Mouse (Mus musculus) kidney, adult 8-10 months (tissue): Measurements from ENCODE around the gene Gm17949.
A peak's percentile ranks its signal among the peaks of the same experiment; 100 is the strongest.
"Not testable (repeated sequence)": the region's sequence is repeated elsewhere in the genome, so short reads cannot be mapped to it uniquely, and the experiment has no call there.

ENCODE experiments used
- DNase-seq, 2 experiments: peaks; one replicate each; pipeline ENCODE4 v3.0.0; 2022

The Gm17949 gene

DNA sequence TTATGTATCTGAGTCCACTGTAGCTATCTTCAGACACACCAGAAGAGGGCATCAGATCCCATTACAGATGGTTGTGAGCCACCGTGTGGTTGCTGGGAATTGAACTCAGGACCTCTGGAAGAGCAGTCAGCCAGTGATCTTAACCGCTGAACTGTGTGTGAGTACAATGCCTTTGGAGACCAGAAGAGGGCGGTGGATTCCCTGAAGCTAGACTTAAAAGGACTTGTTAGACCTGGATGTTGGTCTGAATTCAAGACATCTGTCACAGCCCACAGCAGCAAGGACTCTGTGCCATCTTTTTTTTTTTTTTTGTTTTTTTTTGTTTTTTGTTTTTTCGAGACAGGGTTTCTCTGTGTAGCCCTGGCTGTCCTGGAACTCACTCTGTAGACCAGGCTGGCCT lies 40.4 kb downstream of the Gm17949 start:
- DNase-seq: not testable (repeated sequence)

DNA sequence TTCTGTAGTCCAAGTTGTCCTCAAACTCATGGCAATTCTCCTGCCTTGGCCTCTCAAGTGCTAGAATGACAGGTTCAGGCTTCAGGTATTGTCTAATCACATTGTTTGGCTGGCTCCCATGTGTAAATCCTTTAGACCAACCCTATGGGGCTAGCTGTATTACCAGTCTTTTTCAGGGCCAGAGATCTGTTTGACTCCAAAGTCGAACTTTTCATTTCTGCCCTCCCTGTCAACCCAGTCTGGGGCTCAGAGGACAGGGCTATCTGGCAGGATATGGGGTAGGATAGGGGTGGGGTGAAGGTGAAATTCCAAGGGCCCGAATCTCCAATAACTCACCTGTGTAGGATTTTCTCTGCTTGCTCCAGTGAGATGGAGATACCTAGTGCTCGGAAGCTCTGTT lies 45.0 kb downstream of the Gm17949 start:
- no peak for DNase-seq

DNA sequence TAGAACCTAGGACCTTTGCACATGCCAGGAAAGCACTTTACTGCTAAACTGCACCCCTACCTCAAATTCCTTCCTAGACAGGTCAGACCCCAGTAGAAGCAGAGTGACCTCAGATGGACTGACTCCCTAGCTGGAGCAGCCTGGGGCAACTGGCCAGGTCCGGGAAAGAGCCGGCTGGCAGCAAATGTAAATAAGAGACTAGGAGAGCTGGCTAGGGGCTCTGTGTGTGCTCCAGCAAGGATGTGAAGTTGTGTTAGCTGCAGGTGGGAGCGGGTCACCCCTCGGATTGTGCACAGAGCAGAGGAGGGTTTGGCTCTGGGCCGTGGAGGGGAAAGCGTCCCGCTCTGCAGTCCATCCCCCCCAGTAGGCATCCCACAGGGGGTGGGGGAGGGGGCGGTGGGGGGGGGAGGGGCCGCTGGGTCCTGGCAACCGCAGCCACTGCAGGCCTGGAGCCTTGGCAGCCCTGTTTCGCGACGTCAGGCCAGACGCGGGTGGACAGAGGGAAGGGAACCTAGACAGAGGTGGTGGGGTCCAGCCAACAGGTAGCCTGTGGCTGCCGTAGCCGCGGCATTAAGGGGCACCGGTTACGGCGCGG lies 47.7 kb downstream of the Gm17949 start, which contains the start of gene Crb3:
Gene Crb3, plus strand, starts transcription at position 215 of the 595 bp plus-strand sequence.
- peak; percentile 41 to 43 for DNase-seq

GRCm38 (mm10) chr17:57059486-57059977 lies 48.3 kb downstream of the Gm17949 start, which contains the start of gene Slc25a23:
TSS of gene Slc25a23 (minus strand) at chr17:57059863.
- peak; percentile 63 to 71 for DNase-seq

DNA sequence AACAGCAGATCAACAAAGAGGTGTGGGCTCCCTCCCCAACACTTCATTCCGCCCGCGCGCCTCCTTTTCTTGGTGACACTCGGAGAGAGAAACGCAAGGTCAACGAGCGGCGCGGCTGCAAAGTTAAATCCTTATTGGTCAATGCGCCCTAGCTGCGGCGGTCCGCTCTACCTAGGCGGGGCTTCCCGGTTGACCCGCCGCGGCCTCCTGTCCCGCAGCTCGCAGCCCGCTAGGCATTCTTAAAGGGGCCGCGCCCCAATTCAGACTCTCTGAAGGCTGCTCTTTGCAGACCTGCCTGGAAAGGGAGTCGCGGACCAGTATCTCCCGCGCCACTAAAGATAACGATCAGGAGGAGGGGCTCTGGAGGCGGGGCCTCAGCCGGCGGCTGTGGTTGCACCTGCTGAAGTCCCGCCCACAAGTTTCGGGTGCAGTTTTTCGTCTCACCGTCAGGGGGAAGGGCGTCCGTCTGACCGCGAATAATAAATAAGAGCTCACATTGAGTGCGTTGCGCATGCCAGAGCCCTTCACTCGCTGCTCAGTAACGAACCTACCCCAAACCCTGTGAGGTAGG lies 49.0 kb downstream of the Gm17949 start:
- DNase-seq: peak; percentile 97 to 98

GRCm38 (mm10) chr17:57061069-57061468 lies 49.8 kb downstream of the Gm17949 start:
- peak; percentile 23 to 30 for DNase-seq

- DNase-seq: peak; percentile 88 to 89
Observed at GRCm38 (mm10) chr17:57062011-57062521, 50.8 kb downstream of the Gm17949 start.

GRCm38 (mm10) chr17:57062548-57062947 lies 51.3 kb downstream of the Gm17949 start:
- DNase-seq: peak in 1 of 2 experiments; percentile 45

DNA sequence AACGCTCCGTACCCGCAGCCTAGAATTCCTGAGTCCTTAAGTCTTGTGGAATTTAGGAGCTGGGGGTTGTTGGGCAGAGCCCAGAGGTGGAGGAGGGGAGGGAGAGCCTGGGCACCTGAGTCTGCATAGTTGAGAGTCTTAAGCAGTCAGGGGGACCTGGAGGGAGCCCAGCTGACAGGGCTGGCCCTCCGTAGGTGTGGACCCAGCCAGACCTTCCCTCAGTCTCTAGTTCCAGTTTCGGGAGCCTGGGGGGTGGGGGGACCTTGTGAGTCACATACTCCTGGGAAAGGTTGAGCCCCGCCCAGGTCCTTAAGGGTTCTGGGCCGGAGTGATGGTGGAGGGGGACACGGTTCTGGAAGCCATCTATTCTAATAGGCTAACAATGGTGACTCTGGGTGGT lies 51.8 kb downstream of the Gm17949 start:
- DNase-seq: peak; percentile 31 to 43

DNA sequence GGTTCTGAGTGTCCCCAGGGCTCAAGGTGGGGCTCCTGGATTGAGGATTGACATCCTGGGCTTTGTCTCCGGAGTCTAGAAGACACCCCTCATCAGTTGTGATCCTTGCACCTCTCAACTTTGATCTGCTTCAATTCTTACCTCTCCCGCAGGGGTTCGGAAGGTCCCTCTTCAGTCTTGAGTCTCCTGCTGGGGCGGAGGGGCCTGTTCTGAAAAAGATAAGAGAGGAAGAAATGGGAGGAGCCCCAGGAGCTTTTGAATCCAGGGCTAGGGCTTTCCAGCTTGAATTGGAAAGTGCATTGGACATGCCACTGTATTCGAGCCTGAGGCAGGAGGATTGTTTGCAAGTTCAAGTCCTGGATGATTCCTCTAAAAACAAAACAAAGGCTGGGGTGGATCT lies 55.6 kb downstream of the Gm17949 start:
- no peak for DNase-seq

GRCm38 (mm10) chr17:57070272-57070671 lies 59.0 kb downstream of the Gm17949 start:
- DNase-seq: no peak

GRCm38 (mm10) chr17:57070699-57071098 lies 59.4 kb downstream of the Gm17949 start:
- peak; percentile 35 to 39 for DNase-seq
